Mouse (Mus musculus): ENCODE data around the gene Mansc4. TPM values are rescaled to one million over a fixed set of nuclear protein-coding genes. Genes with fewer than 3 reads are reported as not detected.
A peak's percentile ranks its signal among the peaks of the same experiment; 100 is the strongest.

Gene Mansc4
- polyA plus RNA-seq, 1 experiment from 2014 or later: 2.3 TPM

DNA sequence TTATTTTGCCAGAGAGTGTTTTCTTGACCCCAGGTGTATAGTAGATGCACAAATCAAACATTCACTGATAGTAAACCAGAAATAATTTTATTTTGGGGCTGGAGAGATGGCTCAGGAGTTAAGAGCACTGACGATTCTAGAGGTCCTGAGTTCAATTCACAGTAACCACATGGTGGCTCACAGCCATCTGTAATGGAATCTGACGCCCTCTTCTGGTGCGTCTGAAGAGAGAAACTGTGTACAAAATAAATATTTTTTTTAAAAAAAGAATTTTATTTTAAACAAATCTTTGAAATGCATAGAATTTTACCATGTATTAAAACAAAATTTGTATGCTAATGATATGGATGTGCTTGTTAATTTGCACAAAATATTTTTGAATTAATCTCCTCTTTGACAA, 1.7 kb upstream of the Mansc4 start:
- H3K4me1 ChIP-seq (ENCODE audit: control insufficient read depth, insufficient read depth, low read length): peaks cover 19% of the 10 kb centered on the region
- H3K27ac ChIP-seq (ENCODE audit: low read length): no peak overlapping the region
- H3K9me3 ChIP-seq (ENCODE audit: control insufficient read depth, low read length): no peaks in the 10 kb centered on the region
- 83% methylated on average over 3 of the region's 3 CpGs for WGBS
- H3K9ac ChIP-seq (ENCODE audit: low read depth, low read length): no peak overlapping the region
- ATAC-seq: no peak
- no peak overlapping the region for H3K4me2 ChIP-seq (ENCODE audit: low read depth, low read length)
- H3K4me3 ChIP-seq (ENCODE audit: low read length): no peak overlapping the region
- H3K27me3 ChIP-seq (replicated peaks; ENCODE audit: control insufficient read depth, insufficient read depth, low read length): no peaks in the 10 kb centered on the region
- no peaks in the 10 kb centered on the region for H3K36me3 ChIP-seq (ENCODE audit: control insufficient read depth, insufficient read depth, low read length)

DNA sequence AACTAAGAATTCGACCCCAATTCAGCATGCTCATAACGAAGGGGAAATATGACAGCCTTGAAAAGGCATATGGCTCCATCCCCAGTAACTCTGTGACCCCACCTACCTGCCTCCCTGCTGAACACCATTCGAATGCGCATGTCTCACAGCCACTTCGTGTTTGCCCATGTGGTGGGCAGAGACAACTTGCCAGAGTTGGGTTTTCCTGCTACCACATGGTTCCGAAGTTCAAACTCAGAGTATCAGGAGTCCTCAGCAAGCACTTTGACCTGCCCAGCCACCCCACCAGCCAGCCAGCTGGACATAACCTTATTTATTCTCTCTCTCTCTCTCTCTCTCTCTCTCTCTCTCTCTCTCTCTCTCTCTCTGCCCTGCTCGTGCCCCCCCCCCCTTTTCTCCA, 904 bp upstream of the Mansc4 start:
- 50% methylated on average over 7 of the region's 7 CpGs for whole genome bisulfite sequencing

DNA sequence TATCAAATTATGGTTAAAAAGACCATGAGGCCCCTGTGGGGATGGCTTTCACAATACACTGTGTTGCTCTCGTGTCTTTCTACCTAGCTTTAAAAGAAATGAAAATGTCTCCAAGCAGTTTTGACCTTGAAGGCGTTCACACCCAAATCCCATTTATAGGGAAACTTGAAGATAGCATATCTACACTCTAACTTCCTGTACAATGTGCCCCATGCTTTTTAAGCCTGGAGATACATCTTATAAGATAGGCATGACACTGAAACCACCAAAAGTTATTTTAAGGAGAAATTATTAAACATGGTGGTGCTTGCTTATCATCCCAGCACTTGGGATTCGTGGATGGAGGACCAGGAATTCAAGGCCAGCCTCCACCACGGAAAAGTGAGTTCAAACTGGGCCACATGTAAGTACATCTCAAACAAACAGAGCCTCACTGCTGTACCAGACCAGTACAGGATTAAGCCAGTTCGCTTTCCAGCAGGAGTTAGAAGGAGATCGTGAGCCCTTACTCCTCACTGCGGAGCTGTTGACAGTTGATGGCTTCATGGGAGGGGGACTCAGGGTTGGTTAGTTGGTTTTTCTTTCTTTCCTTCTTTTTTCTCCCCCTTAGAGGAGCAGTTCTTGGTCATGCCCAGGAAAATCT, 1.3 kb downstream of the Mansc4 start:
- H3K4me2 ChIP-seq (ENCODE audit: low read depth, low read length): no peak overlapping the region
- H3K9me3 ChIP-seq (ENCODE audit: control insufficient read depth, low read length): no peaks in the 10 kb centered on the region
- peaks cover 6% of the 10 kb centered on the region; the same call in 1 of the 2 replicates for H3K4me1 ChIP-seq (ENCODE audit: control insufficient read depth, insufficient read depth, low read length)
- H3K27me3 ChIP-seq (replicated peaks; ENCODE audit: control insufficient read depth, insufficient read depth, low read length): no peaks in the 10 kb centered on the region
- H3K27ac ChIP-seq (ENCODE audit: low read length): no peak overlapping the region
- no peaks in the 10 kb centered on the region for H3K36me3 ChIP-seq (ENCODE audit: control insufficient read depth, insufficient read depth, low read length)
- H3K9ac ChIP-seq (ENCODE audit: low read depth, low read length): no peak overlapping the region
- ATAC-seq: no peak
- WGBS: 63% methylated on average over 7 of the region's 7 CpGs
- H3K4me3 ChIP-seq (ENCODE audit: low read length): no peak overlapping the region

More for the DNA sequence above, 904 bp upstream of the Mansc4 start:
- no peak for ATAC-seq
- Histone ChIP-seq H3K9me3 (ENCODE audit: control insufficient read depth, low read length) (no peaks in the 10 kb centered on the region), H3K9ac (ENCODE audit: low read depth, low read length) (no peak overlapping the region), H3K4me1 (ENCODE audit: control insufficient read depth, insufficient read depth, low read length) (peaks cover 16% of the 10 kb centered on the region), H3K27ac (ENCODE audit: low read length) (no peak overlapping the region), H3K27me3 (replicated peaks; ENCODE audit: control insufficient read depth, insufficient read depth, low read length) (no peaks in the 10 kb centered on the region), H3K4me2 (ENCODE audit: low read depth, low read length) (no peak overlapping the region), H3K4me3 (ENCODE audit: low read length) (no peak overlapping the region), H3K36me3 (ENCODE audit: control insufficient read depth, insufficient read depth, low read length) (no peaks in the 10 kb centered on the region)

DNA sequence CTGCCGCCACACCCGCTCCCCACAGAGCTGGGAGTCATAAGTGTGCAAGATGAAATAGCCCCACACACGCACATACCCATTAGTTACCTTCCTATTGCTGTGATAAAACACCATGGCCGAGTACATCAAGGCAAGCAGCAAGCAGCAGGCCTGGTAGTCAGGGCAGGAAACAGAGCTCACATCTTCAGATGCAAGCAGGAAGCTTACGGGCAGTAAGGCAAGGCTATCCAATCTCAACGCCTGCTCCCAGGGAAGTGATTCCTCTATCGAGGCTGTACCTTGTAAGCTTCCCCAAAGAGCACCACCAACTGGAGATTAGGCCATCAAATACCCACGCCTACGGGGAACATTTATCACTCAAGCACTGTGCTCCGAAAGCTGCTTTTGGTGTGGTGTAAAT, 6.9 kb downstream of the Mansc4 start:
- no peak overlapping the region for H3K4me3 ChIP-seq (ENCODE audit: low read length)
- H3K9me3 ChIP-seq (ENCODE audit: control insufficient read depth, low read length): no peaks in the 10 kb centered on the region
- 91% methylated on average over 10 of the region's 10 CpGs for WGBS
- no peak overlapping the region for H3K4me2 ChIP-seq (ENCODE audit: low read depth, low read length)
- no peak for ATAC-seq
- H3K9ac ChIP-seq (ENCODE audit: low read depth, low read length): no peak overlapping the region
- H3K27ac ChIP-seq (ENCODE audit: low read length): no peak overlapping the region
- H3K4me1 ChIP-seq (ENCODE audit: control insufficient read depth, insufficient read depth, low read length): no peaks in the 10 kb centered on the region
- H3K27me3 ChIP-seq (replicated peaks; ENCODE audit: control insufficient read depth, insufficient read depth, low read length): no peaks in the 10 kb centered on the region
- H3K36me3 ChIP-seq (ENCODE audit: control insufficient read depth, insufficient read depth, low read length): no peaks in the 10 kb centered on the region

DNA sequence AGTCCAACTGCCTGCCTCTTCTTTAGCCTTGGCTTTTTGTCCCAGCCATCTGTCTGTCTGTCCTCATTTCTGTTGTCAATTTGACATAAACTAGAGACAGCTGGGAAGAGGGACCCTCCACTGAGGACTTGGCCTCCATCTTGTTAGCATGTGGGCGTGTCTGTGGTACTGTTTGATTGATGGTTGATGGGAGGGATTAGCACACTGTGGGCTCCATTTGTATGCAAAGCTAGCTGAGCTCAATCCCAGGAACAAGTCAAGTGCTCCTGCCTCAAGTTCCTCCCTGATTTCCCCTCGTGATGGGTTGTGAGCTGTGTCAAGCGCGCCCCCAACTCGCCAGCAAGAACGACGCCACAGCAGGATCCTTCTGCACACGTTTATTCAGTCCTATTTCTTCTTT, 10.0 kb downstream of the Mansc4 start:
- ATAC-seq: no peak
- WGBS: 81% methylated on average over 8 of the region's 8 CpGs

DNA sequence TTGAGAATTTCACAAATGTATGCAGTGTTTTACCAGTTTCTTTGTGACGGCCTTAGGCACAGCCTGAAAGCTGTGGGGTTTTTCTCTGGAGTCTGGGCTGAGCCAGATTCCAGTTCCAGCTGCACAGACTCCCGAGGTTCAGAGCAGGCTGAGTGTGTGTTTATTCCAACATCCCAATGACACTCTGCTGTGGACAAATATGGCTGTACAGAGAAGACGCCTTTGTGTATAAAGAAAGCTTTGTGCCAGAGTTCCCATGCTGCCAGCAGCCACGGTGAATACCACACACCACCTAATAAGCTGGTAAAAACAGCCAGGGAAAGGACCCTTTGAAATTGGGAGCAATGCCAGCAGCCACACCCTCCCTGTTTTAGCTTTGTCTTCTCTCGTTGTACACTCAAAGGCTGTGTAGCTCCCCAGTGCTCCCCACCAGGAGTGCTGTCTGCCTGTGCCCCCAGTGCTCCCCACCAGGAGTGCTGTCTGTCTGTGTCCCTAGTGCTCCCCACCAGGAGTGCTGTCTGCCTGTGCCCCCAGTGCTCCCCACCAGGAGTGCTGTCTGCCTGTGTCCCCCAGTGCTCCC, 10.9 kb downstream of the Mansc4 start:
- Histone ChIP-seq H3K4me2 (ENCODE audit: low read depth, low read length) (no peak overlapping the region), H3K27me3 (replicated peaks; ENCODE audit: control insufficient read depth, insufficient read depth, low read length) (no peaks in the 10 kb centered on the region), H3K9me3 (ENCODE audit: control insufficient read depth, low read length) (no peaks in the 10 kb centered on the region), H3K4me3 (ENCODE audit: low read length) (no peak overlapping the region), H3K4me1 (ENCODE audit: control insufficient read depth, insufficient read depth, low read length) (no peaks in the 10 kb centered on the region), H3K36me3 (ENCODE audit: control insufficient read depth, insufficient read depth, low read length) (no peaks in the 10 kb centered on the region), H3K9ac (ENCODE audit: low read depth, low read length) (no peak overlapping the region), H3K27ac (ENCODE audit: low read length) (0 out of 2 replicates have a peak overlapping the region, but pooled peaks have one; percentile 53)
- peak; percentile 68 for ATAC-seq
- WGBS: 43% methylated on average over 5 of the region's 5 CpGs

More for the DNA sequence above, 10.0 kb downstream of the Mansc4 start:
- no peaks in the 10 kb centered on the region for H3K36me3 ChIP-seq (ENCODE audit: control insufficient read depth, insufficient read depth, low read length)
- no peak overlapping the region for H3K4me2 ChIP-seq (ENCODE audit: low read depth, low read length)
- H3K9ac ChIP-seq (ENCODE audit: low read depth, low read length): no peak overlapping the region
- no peak overlapping the region for H3K4me3 ChIP-seq (ENCODE audit: low read length)
- no peaks in the 10 kb centered on the region for H3K4me1 ChIP-seq (ENCODE audit: control insufficient read depth, insufficient read depth, low read length)
- H3K27me3 ChIP-seq (replicated peaks; ENCODE audit: control insufficient read depth, insufficient read depth, low read length): no peaks in the 10 kb centered on the region
- H3K9me3 ChIP-seq (ENCODE audit: control insufficient read depth, low read length): no peaks in the 10 kb centered on the region
- H3K27ac ChIP-seq (ENCODE audit: low read length): no peak overlapping the region

DNA sequence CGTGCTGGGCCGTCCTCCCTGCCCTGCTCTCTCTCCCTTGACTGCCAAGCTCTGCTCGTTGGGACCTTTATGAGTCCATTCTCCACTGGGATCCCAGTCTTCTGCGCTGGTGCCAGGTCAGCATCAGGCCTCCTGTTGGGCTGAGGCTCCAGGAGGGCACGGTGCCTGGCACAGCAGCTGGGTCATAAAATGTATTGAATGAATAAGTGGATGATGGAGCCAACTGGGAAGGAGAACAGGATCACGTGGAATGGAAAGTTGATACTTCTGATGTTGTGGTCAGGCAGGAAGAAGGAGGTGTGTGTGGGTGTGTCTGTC, 21.9 kb downstream of the Mansc4 start:
- Histone ChIP-seq H3K27ac (ENCODE audit: low read length) (peak overlapping the region; percentile 26; the same call in 1 of the 2 replicates), H3K4me3 (ENCODE audit: low read length) (no peak overlapping the region), H3K27me3 (replicated peaks; ENCODE audit: control insufficient read depth, insufficient read depth, low read length) (no peaks in the 10 kb centered on the region), H3K9me3 (ENCODE audit: control insufficient read depth, low read length) (no peaks in the 10 kb centered on the region), H3K4me1 (ENCODE audit: control insufficient read depth, insufficient read depth, low read length) (no peaks in the 10 kb centered on the region), H3K4me2 (ENCODE audit: low read depth, low read length) (no peak overlapping the region), H3K9ac (ENCODE audit: low read depth, low read length) (no peak overlapping the region), H3K36me3 (ENCODE audit: control insufficient read depth, insufficient read depth, low read length) (peaks cover 8% of the 10 kb centered on the region; the same call in 1 of the 2 replicates)
- no peak; the same call in 1 of the 2 replicates for ATAC-seq
- WGBS: 78% methylated on average over 6 of the region's 6 CpGs

DNA sequence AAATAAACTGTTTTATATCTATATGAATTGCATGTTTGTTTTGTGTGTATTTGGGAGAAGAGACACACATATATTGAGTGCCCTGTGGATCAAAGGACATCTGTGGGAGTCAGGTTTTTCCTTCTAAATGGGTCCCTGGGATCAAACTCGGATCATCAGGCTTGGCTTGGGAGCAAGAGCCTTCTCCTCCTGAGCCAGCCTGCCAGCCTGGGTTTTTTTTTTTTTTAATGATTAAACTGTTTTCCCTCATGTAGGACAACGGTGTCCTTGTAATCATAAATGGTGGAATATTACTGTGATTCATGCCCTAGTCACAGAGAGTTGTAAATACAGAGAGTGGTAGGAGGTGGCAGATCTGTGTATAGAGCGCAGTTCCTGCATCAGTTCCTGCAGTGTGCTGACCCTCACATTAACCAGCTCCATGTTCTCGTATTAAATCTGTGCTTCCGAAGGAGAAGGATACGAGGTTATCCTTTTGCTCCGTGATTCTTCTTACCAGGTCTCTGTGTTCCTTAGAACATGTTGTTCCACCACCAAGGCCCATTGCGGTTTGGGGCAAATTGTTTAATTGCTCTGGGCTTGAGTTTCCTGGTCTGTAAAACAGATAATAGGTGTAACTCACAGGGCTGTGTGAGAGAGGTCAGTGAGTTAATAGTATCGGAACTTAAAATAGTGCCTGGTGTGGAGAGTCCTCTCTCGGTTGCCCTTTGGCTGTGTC, 22.4 kb downstream of the Mansc4 start:
- H3K9ac ChIP-seq (ENCODE audit: low read depth, low read length): no peak overlapping the region
- WGBS: 76% methylated on average over 10 of the region's 10 CpGs
- H3K36me3 ChIP-seq (ENCODE audit: control insufficient read depth, insufficient read depth, low read length): peaks cover 8% of the 10 kb centered on the region; the same call in 1 of the 2 replicates
- peak overlapping the region; percentile 26; the same call in 1 of the 2 replicates for H3K27ac ChIP-seq (ENCODE audit: low read length)
- H3K9me3 ChIP-seq (ENCODE audit: control insufficient read depth, low read length): no peaks in the 10 kb centered on the region
- H3K4me3 ChIP-seq (ENCODE audit: low read length): no peak overlapping the region
- ATAC-seq: peak; percentile 73
- H3K4me1 ChIP-seq (ENCODE audit: control insufficient read depth, insufficient read depth, low read length): no peaks in the 10 kb centered on the region
- H3K4me2 ChIP-seq (ENCODE audit: low read depth, low read length): no peak overlapping the region
- no peaks in the 10 kb centered on the region for H3K27me3 ChIP-seq (replicated peaks; ENCODE audit: control insufficient read depth, insufficient read depth, low read length)

DNA sequence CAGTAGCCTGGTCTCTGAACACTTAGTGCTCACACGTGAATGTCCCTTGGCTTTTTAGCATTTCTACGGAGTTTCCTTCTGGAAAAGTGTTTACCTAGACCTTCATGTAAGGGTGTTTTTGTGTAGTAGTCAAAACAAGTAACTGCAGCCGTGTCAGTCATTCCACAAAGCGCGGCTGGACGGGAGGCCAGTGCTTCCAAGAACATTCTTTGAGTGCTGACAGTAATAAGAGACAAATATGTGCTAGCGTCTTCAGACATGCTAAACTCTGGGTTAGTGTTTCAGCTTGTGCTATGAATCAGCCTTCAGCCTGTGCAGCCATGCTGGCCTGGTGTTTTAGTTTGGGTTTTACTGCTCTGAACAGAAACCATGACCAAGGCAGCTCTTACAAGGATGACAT, 24.1 kb downstream of the Mansc4 start:
- Histone ChIP-seq H3K4me1 (ENCODE audit: control insufficient read depth, insufficient read depth, low read length) (no peaks in the 10 kb centered on the region), H3K4me2 (ENCODE audit: low read depth, low read length) (no peak overlapping the region), H3K9ac (ENCODE audit: low read depth, low read length) (no peak overlapping the region), H3K27ac (ENCODE audit: low read length) (no peak overlapping the region), H3K36me3 (ENCODE audit: control insufficient read depth, insufficient read depth, low read length) (peaks cover 10% of the 10 kb centered on the region), H3K9me3 (ENCODE audit: control insufficient read depth, low read length) (no peaks in the 10 kb centered on the region), H3K27me3 (replicated peaks; ENCODE audit: control insufficient read depth, insufficient read depth, low read length) (no peaks in the 10 kb centered on the region), H3K4me3 (ENCODE audit: low read length) (no peak overlapping the region)
- 88% methylated on average over 7 of the region's 7 CpGs for WGBS
- ATAC-seq: no peak

Measured in intestine, embryonic 16.5 days (tissue).